Mouse (Mus musculus): ENCODE results near the gene Gm8439.

GRCm38 (mm10) chr4:120569025-120569424, 19.5 kb upstream of the Gm8439 start:
- TF ChIP-seq GATA1 (IDR thresholded peaks at IDR 0.05; ENCODE audit: borderline replicate concordance, low read length) = no peak
- no peak for TF ChIP-seq FLI1 (IDR thresholded peaks at IDR 0.05; ENCODE audit: low read length)
